Mouse (Mus musculus) layer of hippocampus, adult 9-11 months (tissue): ENCODE measurements around the gene Gas2l3.

Experiments used
- DNase-seq: peaks from one replicate; pipeline ENCODE4 v3.0.0; 2022

The Gas2l3 gene

GRCm38 (mm10) chr10:89443115-89443622, 598 bp downstream of the Gas2l3 start:
- DNase-seq, result peak; percentile 66

- no peak for DNase-seq
Measured at GRCm38 (mm10) chr10:89442640-89443039, 1.1 kb downstream of the Gas2l3 start.

- DNase-seq, result no peak
Measured at GRCm38 (mm10) chr10:89441961-89442360, 1.8 kb downstream of the Gas2l3 start.

- no peak for DNase-seq
Measured at GRCm38 (mm10) chr10:89439380-89439779, 4.4 kb downstream of the Gas2l3 start.

GRCm38 (mm10) chr10:89437996-89438395, 5.8 kb downstream of the Gas2l3 start:
- no peak for DNase-seq

- DNase-seq, result no peak
Measured at GRCm38 (mm10) chr10:89437472-89437871, 6.3 kb downstream of the Gas2l3 start.

- no peak for DNase-seq
Measured at GRCm38 (mm10) chr10:89435920-89436319, 7.8 kb downstream of the Gas2l3 start.

GRCm38 (mm10) chr10:89435413-89435812, 8.4 kb downstream of the Gas2l3 start:
- no peak for DNase-seq

- no peak for DNase-seq
Measured at GRCm38 (mm10) chr10:89434509-89435210, 9.1 kb downstream of the Gas2l3 start.

GRCm38 (mm10) chr10:89432743-89433142, 11.0 kb downstream of the Gas2l3 start:
- DNase-seq, result no peak

- no peak for DNase-seq
Measured at GRCm38 (mm10) chr10:89430751-89431150, 13.0 kb downstream of the Gas2l3 start.

GRCm38 (mm10) chr10:89424800-89425393, 18.9 kb downstream of the Gas2l3 start:
- DNase-seq, result no peak

- no peak for DNase-seq
Measured at GRCm38 (mm10) chr10:89424217-89424616, 19.6 kb downstream of the Gas2l3 start.

- no peak for DNase-seq
Measured at GRCm38 (mm10) chr10:89423164-89423778, 20.5 kb downstream of the Gas2l3 start.

- no peak for DNase-seq
Measured at GRCm38 (mm10) chr10:89422504-89423158, 21.1 kb downstream of the Gas2l3 start.

- no peak for DNase-seq
Measured at GRCm38 (mm10) chr10:89417966-89418365, 25.8 kb downstream of the Gas2l3 start.

GRCm38 (mm10) chr10:89415478-89415877, 28.3 kb downstream of the Gas2l3 start:
- DNase-seq, result no peak

GRCm38 (mm10) chr10:89407551-89407950, 36.2 kb downstream of the Gas2l3 start:
- no peak for DNase-seq

GRCm38 (mm10) chr10:89406733-89407484, 36.9 kb downstream of the Gas2l3 start:
- DNase-seq, result no peak

GRCm38 (mm10) chr10:89404936-89405335, 38.8 kb downstream of the Gas2l3 start:
- no peak for DNase-seq

- DNase-seq, result no peak
Measured at GRCm38 (mm10) chr10:89400674-89401336, 43.0 kb downstream of the Gas2l3 start.

GRCm38 (mm10) chr10:89395823-89396222, 47.9 kb downstream of the Gas2l3 start:
- DNase-seq, result no peak
